Mouse (Mus musculus) olfactory bulb, adult 2 months (tissue): ENCODE data around the gene Foxn2.

Experiments
- CTCF ChIP-seq: fragments of 200-500 bp; IDR thresholded peaks from 2 replicates; pipeline ENCODE4 v1.5.1; 2012; ENCODE audit warnings: low read depth, mild to moderate bottlenecking, low read length, moderate library complexity; ENCODE audit not compliant: insufficient read depth
- POLR2A ChIP-seq: fragments of 200-500 bp; IDR thresholded peaks from 2 replicates; pipeline ENCODE4 v1.6.1; 2012; ENCODE audit warnings: mild to moderate bottlenecking, low read depth, low read length, moderate library complexity; ENCODE audit not compliant: insufficient read depth

- TF ChIP-seq CTCF: no peak
- TF ChIP-seq POLR2A: no peak
Measured at GRCm38 (mm10) chr17:88403269-88403668, 37.2 kb upstream of the Foxn2 start.
